Mouse (Mus musculus) neural tube, embryonic 14.5 days (tissue): ENCODE results near the gene Ppp2r3d. TPM values are rescaled to one million over a fixed set of nuclear protein-coding genes. Genes with fewer than 3 reads are reported as not detected.

ENCODE experiments used
- ATAC-seq: fragments of 200-750 bp; cut with Nextera tagmentation; 2 replicates; pipeline ENCODE4 v1.8.0; 2017; ENCODE audit warnings: low read depth, mild to moderate bottlenecking, moderate TSS enrichment, moderate library complexity
- H3K27ac ChIP-seq: fragments of 300-500 bp; sonication (generic); 2 replicates; pipeline ENCODE4 v1.5.1; 2014; ENCODE audit warnings: low read depth, mild to moderate bottlenecking, control low read depth, low read length, moderate library complexity, mixed read lengths
- H3K27me3 ChIP-seq: fragments of 300-500 bp; sonication (generic); 2 replicates; pipeline ENCODE4 v1.6.1; 2014; ENCODE audit warnings: low read length; ENCODE audit not compliant: control insufficient read depth, insufficient read depth
- H3K36me3 ChIP-seq: fragments of 300-500 bp; sonication (generic); 2 replicates; pipeline ENCODE4 v1.6.1; 2014; ENCODE audit warnings: low read length, mixed read lengths; ENCODE audit not compliant: control insufficient read depth, insufficient read depth
- H3K4me1 ChIP-seq: fragments of 300-500 bp; sonication (generic); 2 replicates; pipeline ENCODE4 v1.6.1; 2014; ENCODE audit warnings: low read length; ENCODE audit not compliant: control insufficient read depth, insufficient read depth
- H3K4me2 ChIP-seq: fragments of 300-500 bp; sonication (generic); 2 replicates; pipeline ENCODE4 v1.6.1; 2014; ENCODE audit warnings: mild to moderate bottlenecking, low read depth, low read length, control low read depth
- H3K4me3 ChIP-seq: fragments of 300-500 bp; sonication (generic); 2 replicates; pipeline ENCODE4 v1.5.1; 2014; ENCODE audit warnings: low read depth, low read length, control low read depth, mixed read lengths
- H3K9ac ChIP-seq: fragments of 300-500 bp; sonication (generic); replicated peaks from 2 replicates; pipeline ENCODE4 v1.6.1; 2014; ENCODE audit warnings: low read depth, mild to moderate bottlenecking, control low read depth, low read length, mixed read lengths
- H3K9me3 ChIP-seq: fragments of 300-500 bp; sonication (generic); 2 replicates; pipeline ENCODE4 v1.6.1; 2016; ENCODE audit warnings: low read length; ENCODE audit not compliant: control insufficient read depth
- WGBS: fragments of 180-500 bp; shearing (Covaris S2); extraction: QIAGEN DNeasy Blood & Tissue Kit; methylation state at CpG from one replicate; pipeline ENCODE4 v1.1.7; 2014; 5-methylcytosine and 5-hydroxymethylcytosine counted together
- polyA plus RNA-seq: library from polyadenylated mRNA; unstranded; fragments of >200 nt; fragmentation: Nextera tagmentation; extraction: Ambion mirVana; gene quantifications from 2 replicates; pipeline ENCODE4 v1.2.1, GENCODE M21; 2014

Ppp2r3d gene
- polyA plus RNA-seq, 1 experiment from 2014 or later, result 137 TPM

DNA sequence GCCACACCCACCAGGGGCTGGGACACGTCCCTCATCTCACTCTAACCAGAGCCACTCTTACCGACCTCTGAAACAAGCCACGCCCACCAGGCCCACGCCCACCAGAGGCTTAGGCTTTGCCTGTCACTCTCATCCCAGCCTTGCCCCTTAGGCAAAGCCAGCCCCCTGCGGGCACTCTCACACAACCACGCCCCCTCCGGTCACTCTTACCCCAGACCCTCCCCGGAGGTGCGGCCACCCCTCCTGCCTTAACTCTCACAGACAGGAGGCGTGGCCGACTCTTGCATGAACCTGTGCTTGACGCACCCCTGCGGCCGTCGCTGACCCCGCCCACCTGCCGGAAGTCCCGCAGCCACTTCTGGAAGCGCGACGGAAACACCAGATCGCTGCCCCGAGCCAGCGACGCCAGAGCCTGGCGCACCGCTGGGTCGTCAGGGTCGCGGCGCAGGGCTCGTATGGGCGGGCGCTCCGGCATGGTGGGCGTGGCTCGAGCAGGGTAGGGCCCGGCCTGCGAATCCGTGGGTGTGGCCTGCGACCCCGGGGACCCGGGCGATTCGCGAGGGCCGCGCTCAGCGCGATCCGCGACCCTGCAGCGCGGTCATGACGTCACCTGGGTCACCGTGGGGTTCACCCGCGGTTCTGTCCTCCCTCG lies 53.7 kb downstream of the Ppp2r3d start:
- ATAC-seq, result peak; percentile 62
- peak overlapping the region; percentile 98 for H3K27ac ChIP-seq
- no peaks in the 10 kb centered on the region for H3K4me1 ChIP-seq
- WGBS, result under 1% methylated on average over 46 of the region's 59 CpGs
- H3K9me3 ChIP-seq, result no peaks in the 10 kb centered on the region
- peak overlapping the region; percentile 87 for H3K9ac ChIP-seq
- H3K27me3 ChIP-seq, result no peaks in the 10 kb centered on the region
- H3K4me2 ChIP-seq, result peak overlapping the region; percentile 53
- H3K4me3 ChIP-seq, result peak overlapping the region; percentile 77
- H3K36me3 ChIP-seq, result no peaks in the 10 kb centered on the region

GRCm38 (mm10) chr9:124422427-124422826 lies 54.3 kb downstream of the Ppp2r3d start:
- Histone ChIP-seq H3K9me3 (no peaks in the 10 kb centered on the region), H3K27me3 (no peaks in the 10 kb centered on the region), H3K4me1 (no peaks in the 10 kb centered on the region), H3K4me2 (peak overlapping the region; percentile 53), H3K4me3 (peak overlapping the region; percentile 77), H3K27ac (peak overlapping the region; percentile 98), H3K9ac (peak overlapping the region; percentile 87; the same call in 1 of the 2 replicates), H3K36me3 (no peaks in the 10 kb centered on the region)
- ATAC-seq, result no peak; the same call in 1 of the 2 replicates
- 5% methylated on average over 21 of the region's 25 CpGs for WGBS

DNA sequence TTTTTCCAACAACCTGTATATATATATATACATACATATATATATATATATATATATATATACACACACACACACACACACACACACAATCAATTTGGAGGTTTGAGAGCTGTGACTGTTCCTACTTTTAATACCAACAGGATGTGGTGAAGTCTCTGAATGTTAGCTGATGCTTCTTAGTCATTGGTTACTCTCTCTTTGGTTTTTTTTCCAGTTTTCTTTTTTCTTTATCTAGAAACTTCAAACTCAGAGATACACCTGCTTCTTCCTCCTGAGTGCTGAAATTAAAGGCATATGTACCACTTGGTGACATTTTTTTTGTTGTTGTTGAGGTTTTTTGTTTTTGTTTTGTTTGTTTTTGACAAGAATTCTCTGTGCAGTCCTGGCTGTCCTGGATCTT lies 63.8 kb downstream of the Ppp2r3d start:
- no peak overlapping the region for H3K4me3 ChIP-seq
- no peaks in the 10 kb centered on the region for H3K9me3 ChIP-seq
- H3K27ac ChIP-seq, result no peak overlapping the region
- no peak overlapping the region for H3K4me2 ChIP-seq
- no peak for ATAC-seq
- H3K36me3 ChIP-seq, result no peaks in the 10 kb centered on the region
- H3K4me1 ChIP-seq, result no peaks in the 10 kb centered on the region
- no peak overlapping the region for H3K9ac ChIP-seq
- no peaks in the 10 kb centered on the region for H3K27me3 ChIP-seq

DNA sequence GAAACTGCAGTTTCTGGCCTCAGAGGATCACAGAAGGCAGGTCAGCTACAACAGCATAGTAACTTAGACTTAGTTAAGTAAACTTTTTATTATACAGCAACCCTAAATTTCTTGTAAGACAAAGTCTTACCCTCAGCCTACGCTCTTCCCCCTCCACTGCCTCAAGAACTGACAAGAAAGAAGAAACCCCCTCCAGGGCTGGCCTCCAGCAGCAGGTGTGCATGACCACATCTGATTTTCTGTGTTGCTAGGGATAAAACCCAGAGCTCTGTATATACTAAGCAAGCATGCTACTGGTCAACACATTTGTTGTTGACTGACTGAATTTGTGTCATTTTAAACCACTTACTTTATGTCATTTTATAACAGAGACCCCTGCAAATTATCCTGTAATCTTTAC lies 65.1 kb downstream of the Ppp2r3d start:
- no peak overlapping the region for H3K9ac ChIP-seq
- ATAC-seq, result no peak
- no peaks in the 10 kb centered on the region for H3K27me3 ChIP-seq
- no peaks in the 10 kb centered on the region for H3K36me3 ChIP-seq
- H3K4me3 ChIP-seq, result no peak overlapping the region
- H3K9me3 ChIP-seq, result no peaks in the 10 kb centered on the region
- WGBS, result 13% methylated on average over 1 of the region's 1 CpGs
- no peaks in the 10 kb centered on the region for H3K4me1 ChIP-seq
- H3K4me2 ChIP-seq, result no peak overlapping the region
- no peak overlapping the region for H3K27ac ChIP-seq

DNA sequence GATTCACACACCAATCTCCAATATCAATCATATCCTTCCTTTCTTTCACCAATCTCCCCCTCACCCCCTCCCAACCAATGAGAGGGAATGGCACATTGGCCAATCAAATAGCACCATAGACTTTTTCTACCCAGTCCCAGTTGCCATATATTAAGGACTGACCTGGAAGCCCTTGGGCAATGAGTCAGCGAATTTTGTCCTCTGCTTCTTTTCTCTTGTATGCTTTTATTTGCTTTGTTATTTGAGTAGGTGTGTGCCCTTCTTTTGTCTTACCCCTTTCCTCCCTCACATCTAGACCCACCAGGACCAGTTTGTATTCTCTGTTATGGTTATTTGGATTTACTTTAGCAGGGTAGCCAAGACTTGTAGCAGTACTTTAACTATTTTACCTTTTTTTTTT lies 68.1 kb downstream of the Ppp2r3d start:
- 65% methylated on average over 1 of the region's 1 CpGs for WGBS
- no peaks in the 10 kb centered on the region for H3K27me3 ChIP-seq
- ATAC-seq, result no peak
- H3K9me3 ChIP-seq, result no peaks in the 10 kb centered on the region
- no peak overlapping the region for H3K9ac ChIP-seq
- no peak overlapping the region for H3K27ac ChIP-seq
- H3K4me1 ChIP-seq, result no peaks in the 10 kb centered on the region
- no peaks in the 10 kb centered on the region for H3K36me3 ChIP-seq
- no peak overlapping the region for H3K4me2 ChIP-seq
- H3K4me3 ChIP-seq, result no peak overlapping the region

Other genes starting within 250 kb of the Ppp2r3d start
- 10.3 and 13.2 TPM in 2 replicates for gene 2010315B03Rik, start 164.2 kb downstream of the Ppp2r3d start, polyA plus RNA-seq
- not detected in 2 replicates for gene Gm21836, start 16.9 kb upstream of the Ppp2r3d start, polyA plus RNA-seq